Mouse (Mus musculus) induced T-regulatory cell, adult 2 months (primary cell): Measurements from ENCODE around the gene Haspin.

ENCODE experiments used
- DNase-seq: peaks from one replicate; pipeline ENCODE4 v3.0.0-alpha.2; 2012; ENCODE audit warnings: low read depth

The Haspin gene

GRCm38 (mm10) chr11:73137591-73138501, at the start of gene Haspin:
TSS of gene Haspin (minus strand) at chr11:73138294.
- peak; percentile 92 for DNase-seq

GRCm38 (mm10) chr11:73187231-73187630, 49.1 kb upstream of the Haspin start:
- DNase-seq: no peak

GRCm38 (mm10) chr11:73185872-73186615, 48.0 kb upstream of the Haspin start:
- no peak for DNase-seq

GRCm38 (mm10) chr11:73177895-73178294, 39.8 kb upstream of the Haspin start:
- DNase-seq: no peak

GRCm38 (mm10) chr11:73177509-73177875, 39.4 kb upstream of the Haspin start:
- peak; percentile 63 for DNase-seq

GRCm38 (mm10) chr11:73176608-73177508, 38.8 kb upstream of the Haspin start, which contains the start of the genes Emc6 and Tax1bp3:
TSS of gene Emc6 (minus strand) at chr11:73177037.
TSS of gene Tax1bp3 (plus strand) at chr11:73177083.
- DNase-seq: peak; percentile 99

- peak; percentile 46 for DNase-seq
Observed at GRCm38 (mm10) chr11:73176186-73176585, 38.1 kb upstream of the Haspin start.

- DNase-seq: peak; percentile 34
Observed at GRCm38 (mm10) chr11:73175612-73176011, 37.5 kb upstream of the Haspin start.

GRCm38 (mm10) chr11:73172186-73172585, 34.1 kb upstream of the Haspin start:
- no peak for DNase-seq

GRCm38 (mm10) chr11:73169231-73169630, 31.1 kb upstream of the Haspin start:
- DNase-seq: peak; percentile 77

- no peak for DNase-seq
Observed at GRCm38 (mm10) chr11:73168576-73168975, 30.5 kb upstream of the Haspin start.

- no peak for DNase-seq
Observed at GRCm38 (mm10) chr11:73168071-73168470, 30.0 kb upstream of the Haspin start.

GRCm38 (mm10) chr11:73162284-73162683, 24.2 kb upstream of the Haspin start:
- no peak for DNase-seq

GRCm38 (mm10) chr11:73161616-73162015, 23.5 kb upstream of the Haspin start:
- DNase-seq: no peak

GRCm38 (mm10) chr11:73160811-73161200, 22.7 kb upstream of the Haspin start:
- no peak for DNase-seq

GRCm38 (mm10) chr11:73159957-73160810, 22.1 kb upstream of the Haspin start, which contains the start of gene P2rx5:
TSS of gene P2rx5 (plus strand) at chr11:73160421.
- peak; percentile 40 for DNase-seq

GRCm38 (mm10) chr11:73155071-73155470, 17.0 kb upstream of the Haspin start:
- DNase-seq: no peak

- DNase-seq: peak; percentile 35
Observed at GRCm38 (mm10) chr11:73148209-73148608, 10.1 kb upstream of the Haspin start.

GRCm38 (mm10) chr11:73146975-73147365, 8.9 kb upstream of the Haspin start:
- no peak for DNase-seq

GRCm38 (mm10) chr11:73146026-73146974, 8.2 kb upstream of the Haspin start:
- DNase-seq: no peak
